Mouse (Mus musculus) CD8-positive naive resting alpha-beta T cell, adult 57 days (primary cell): ENCODE results near the gene Olfr633. TPM values are rescaled to one million over a fixed set of nuclear protein-coding genes. Genes with fewer than 3 reads are reported as not detected.

Experiments used
- total RNA-seq: library from RNA; stranded (reverse); gene quantifications from one replicate; pipeline ENCODE4 v1.2.4, GENCODE M21; 2023

Olfr633 gene
- total RNA-seq, result not detected

GRCm38 (mm10) chr7:103944137-103944536 is at the start of gene Olfr633:
Gene Olfr633 (plus strand): TSS chr7:103944437.

GRCm38 (mm10) chr7:103903187-103903586 is 41.0 kb upstream of the Olfr633 start, which contains the start of gene Olfr65:
Gene Olfr65 (plus strand): TSS chr7:103903487.

GRCm38 (mm10) chr7:103928525-103928924 is 15.7 kb upstream of the Olfr633 start, which contains the start of gene Olfr631:
Gene Olfr631 (plus strand): TSS chr7:103928825.

DNA sequence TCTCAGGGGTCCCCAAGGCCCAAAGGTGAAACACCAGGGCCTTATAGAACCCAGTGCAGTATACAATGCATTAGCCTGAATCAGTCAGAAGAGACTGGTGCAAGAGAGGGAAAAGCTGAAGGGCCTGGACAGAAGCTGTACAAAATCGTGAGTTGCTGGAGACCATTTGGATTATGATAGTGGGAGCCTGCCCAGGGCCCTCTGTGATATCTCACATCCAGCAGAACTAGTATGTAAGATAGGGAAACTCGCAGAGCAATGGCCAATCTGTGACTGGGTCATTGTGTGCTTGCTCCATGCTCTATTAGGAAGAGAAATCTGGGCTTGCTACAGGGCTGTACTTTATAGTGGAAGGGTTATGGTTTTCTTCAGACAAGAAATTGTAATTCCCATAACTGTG is 10.0 kb upstream of the Olfr633 start, which contains the start of gene Olfr632:
Gene Olfr632 (plus strand): TSS at position 84 of the 400 bp plus-strand sequence.

GRCm38 (mm10) chr7:103970852-103971251 is 26.6 kb downstream of the Olfr633 start, which contains the start of gene Olfr635:
Gene Olfr635 (plus strand): TSS chr7:103971152.

GRCm38 (mm10) chr7:103998446-103998845 is 54.2 kb downstream of the Olfr633 start, which contains the start of gene Olfr638:
Gene Olfr638 (plus strand): TSS chr7:103998746.

Other genes with a start within 250 kb of the Olfr633 start
- gene Olfr243, start 229.8 kb upstream of the Olfr633 start, total RNA-seq, result not detected
- gene Olfr628, start 214.1 kb upstream of the Olfr633 start, total RNA-seq, result not detected
- gene Olfr629, start 199.5 kb upstream of the Olfr633 start, total RNA-seq, result not detected
- not detected for gene Olfr630, start 187.1 kb upstream of the Olfr633 start, total RNA-seq
- gene Olfr69, start 172.8 kb upstream of the Olfr633 start, total RNA-seq, result not detected
- not detected for gene Olfr68, start 164.7 kb upstream of the Olfr633 start, total RNA-seq
- gene Olfr67, start 152.6 kb upstream of the Olfr633 start, total RNA-seq, result not detected
- 328 TPM for gene Hbb-bt, start 130.4 kb upstream of the Olfr633 start, total RNA-seq
- gene Hbb-bs, start 116.3 kb upstream of the Olfr633 start, total RNA-seq, result 2,192 TPM
- not detected for gene Hbb-bh2, start 103.9 kb upstream of the Olfr633 start, total RNA-seq
- not detected for gene Hbb-bh1, start 101.3 kb upstream of the Olfr633 start, total RNA-seq
- not detected for gene Hbb-y, start 91.2 kb upstream of the Olfr633 start, total RNA-seq
- not detected for gene Olfr66, start 58.2 kb upstream of the Olfr633 start, total RNA-seq
- gene Olfr64, start 50.0 kb upstream of the Olfr633 start, total RNA-seq, result not detected
- gene Olfr65, start 41.0 kb upstream of the Olfr633 start, total RNA-seq, result not detected
- not detected for gene Olfr631, start 15.6 kb upstream of the Olfr633 start, total RNA-seq
- not detected for gene Olfr632, start 10.1 kb upstream of the Olfr633 start, total RNA-seq
- not detected for gene Olfr635, start 26.7 kb downstream of the Olfr633 start, total RNA-seq
- gene Olfr638, start 54.3 kb downstream of the Olfr633 start, total RNA-seq, result not detected
- gene Olfr639, start 72.9 kb downstream of the Olfr633 start, total RNA-seq, result not detected
- not detected for gene Olfr640, start 81.1 kb downstream of the Olfr633 start, total RNA-seq
- not detected for gene Olfr641, start 91.0 kb downstream of the Olfr633 start, total RNA-seq
- gene Olfr642, start 108.2 kb downstream of the Olfr633 start, total RNA-seq, result not detected
- not detected for gene 4930516K23Rik, start 117.0 kb downstream of the Olfr633 start, total RNA-seq
- gene Olfr644, start 127.4 kb downstream of the Olfr633 start, total RNA-seq, result not detected
- not detected for gene Olfr645, start 141.0 kb downstream of the Olfr633 start, total RNA-seq
- gene Olfr646, start 160.4 kb downstream of the Olfr633 start, total RNA-seq, result not detected
- gene Ubqln5, start 185.4 kb downstream of the Olfr633 start, total RNA-seq, result not detected
- not detected for gene Olfr643, start 193.0 kb downstream of the Olfr633 start, total RNA-seq
- not detected for gene Ubqln3, start 198.8 kb downstream of the Olfr633 start, total RNA-seq
- gene Ubqlnl, start 206.1 kb downstream of the Olfr633 start, total RNA-seq, result not detected
- gene Olfm5, start 220.4 kb downstream of the Olfr633 start, total RNA-seq, result not detected
- not detected for gene Olfr648, start 239.0 kb downstream of the Olfr633 start, total RNA-seq